Mouse (Mus musculus) MEL (cell line): ENCODE results near the gene Trappc12.

ENCODE experiments used
- CTCF ChIP-seq, 3 experiments: IDR thresholded peaks in 2 of 3; conservative IDR thresholded peaks in 1 of 3; 2 replicates each; pipeline ENCODE4 v1.5.1; 2011 to 2012; ENCODE audit warnings: low read length in 3 of 3, low read depth in 2 of 3, mild to moderate bottlenecking in 2 of 3, improper control_type of control experiment in 1 of 3, inconsistent platforms in 1 of 3, mixed read lengths in 1 of 3, moderate library complexity in 1 of 3; ENCODE audit not compliant: control insufficient read depth in 1 of 3, insufficient read depth in 1 of 3, poor library complexity in 1 of 3, severe bottlenecking in 1 of 3
- ELF1 ChIP-seq: IDR thresholded peaks from 2 replicates; pipeline ENCODE4 v1.6.1; 2014; ENCODE audit warnings: low read depth, mild to moderate bottlenecking, inconsistent platforms, low read length, improper control_type of control experiment, moderate library complexity
- HCFC1 ChIP-seq: IDR thresholded peaks from 2 replicates; pipeline ENCODE4 v1.6.1; 2012; ENCODE audit warnings: low read depth, mild to moderate bottlenecking, inconsistent platforms, low read length, improper control_type of control experiment, moderate library complexity
- MAFK ChIP-seq: IDR thresholded peaks from 2 replicates; pipeline ENCODE4 v1.6.1; 2011; ENCODE audit warnings: low read depth, mild to moderate bottlenecking, low read length, improper control_type of control experiment, borderline replicate concordance
- NELFE ChIP-seq: IDR thresholded peaks from 2 replicates; pipeline ENCODE4 v1.6.1; 2011; ENCODE audit warnings: low read depth, low read length, improper control_type of control experiment
- NRF1 ChIP-seq: IDR thresholded peaks from 2 replicates; pipeline ENCODE4 v1.6.1; 2014; ENCODE audit warnings: low read depth, mild to moderate bottlenecking, inconsistent platforms, low read length, improper control_type of control experiment, moderate library complexity; ENCODE audit not compliant: poor library complexity, insufficient read depth, severe bottlenecking
- POLR2A ChIP-seq, 2 experiments: IDR thresholded peaks; 2 replicates each; pipeline ENCODE4 v1.6.1; 2011 to 2012; ENCODE audit warnings: low read length in 2 of 2, mild to moderate bottlenecking in 2 of 2, control low read depth in 1 of 2, improper control_type of control experiment in 1 of 2, low read depth in 1 of 2, moderate library complexity in 1 of 2; ENCODE audit not compliant: control insufficient read depth in 1 of 2, insufficient read depth in 1 of 2, poor library complexity in 1 of 2
- POLR2AphosphoS5 ChIP-seq: IDR thresholded peaks from 2 replicates; pipeline ENCODE4 v1.6.1; 2012; ENCODE audit warnings: low read depth, borderline replicate concordance, mild to moderate bottlenecking, inconsistent platforms, low read length, moderate library complexity, mixed read lengths
- RAD21 ChIP-seq: IDR thresholded peaks from 2 replicates; pipeline ENCODE4 v1.6.1; 2011; ENCODE audit warnings: mild to moderate bottlenecking, low read depth, low read length, improper control_type of control experiment
- TCF12 ChIP-seq: IDR thresholded peaks from 2 replicates; pipeline ENCODE4 v1.6.1; 2014; ENCODE audit warnings: low read depth, mild to moderate bottlenecking, inconsistent platforms, low read length, improper control_type of control experiment, moderate library complexity
- ZMIZ1 ChIP-seq: IDR thresholded peaks from 2 replicates; pipeline ENCODE4 v1.6.1; 2012; ENCODE audit warnings: low read depth, mild to moderate bottlenecking, inconsistent platforms, low read length, improper control_type of control experiment, moderate library complexity

GRCm38 (mm10) chr12:28743328-28743727 lies 6.9 kb downstream of the Trappc12 start:
- TF ChIP-seq POLR2A (IDR thresholded peaks at IDR 0.05; ENCODE audit: control insufficient read depth in 1 of 2, insufficient read depth in 1 of 2, low read depth in 1 of 2, low read length in 2 of 2, poor library complexity in 1 of 2) (0 out of 4 replicates have a peak, but pooled peaks of 1 of the 2 experiments have one; percentile 26), TCF12 (peak; percentile 97), MAFK (peak; percentile 67; the same call in 1 of the 2 replicates), POLR2AphosphoS5 (no peak), ZMIZ1 (0 out of 2 replicates have a peak, but pooled peaks have one; percentile 18), RAD21 (no peak), CTCF (IDR thresholded peaks at IDR 0.05 in 2 of 3, conservative IDR thresholded peaks at IDR 0.05 in 1 of 3; ENCODE audit: control insufficient read depth in 1 of 3, insufficient read depth in 1 of 3, low read depth in 2 of 3, low read length in 3 of 3, poor library complexity in 1 of 3, severe bottlenecking in 1 of 3) (no peak), ELF1 (no peak), NRF1 (no peak), HCFC1 (peak; percentile 57; the same call in 1 of the 2 replicates), NELFE (peak; percentile 34)
